Mouse (Mus musculus) cerebellum, adult 2 months (tissue): ENCODE data around the gene Kif5c.

ENCODE experiments used
- CTCF ChIP-seq: fragments of 200-500 bp; IDR thresholded peaks from 2 replicates; pipeline ENCODE4 v1.5.1; 2011; ENCODE audit warnings: low read depth, mild to moderate bottlenecking, control low read depth, low read length, moderate library complexity, borderline replicate concordance; ENCODE audit not compliant: insufficient read depth
- POLR2A ChIP-seq: fragments of 200-500 bp; IDR thresholded peaks from 2 replicates; pipeline ENCODE4 v1.6.1; 2011; ENCODE audit warnings: low read length, control low read depth, borderline replicate concordance; ENCODE audit not compliant: insufficient read depth

DNA sequence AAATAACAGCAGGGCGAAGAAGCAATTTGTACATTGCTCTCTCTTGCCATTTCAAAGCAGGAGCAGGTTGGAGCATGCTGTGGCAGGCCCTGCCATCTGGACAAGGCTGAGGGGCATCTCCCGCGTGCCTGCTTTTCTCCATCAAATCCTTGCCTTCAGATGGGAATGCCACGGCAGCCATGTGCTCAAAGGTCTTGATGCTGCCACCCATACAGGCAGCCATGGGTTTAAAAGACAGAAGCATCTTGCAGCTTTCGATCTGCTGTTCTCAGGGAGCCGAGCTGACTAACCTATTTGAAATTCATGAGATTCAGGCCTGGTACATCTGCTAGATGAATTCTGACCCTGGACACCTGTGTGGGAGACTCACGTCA, 53.4 kb downstream of the Kif5c start:
- TF ChIP-seq POLR2A: no peak
- no peak for TF ChIP-seq CTCF
